Mouse (Mus musculus): ENCODE results near the gene Mrpl50.

GRCm38 (mm10) chr4:49540966-49541365 lies 20.1 kb upstream of the Mrpl50 start:
- TF ChIP-seq POLR2A (IDR thresholded peaks at IDR 0.05; ENCODE audit: insufficient read length, low read depth), result no peak
- TF ChIP-seq TCF3 (IDR thresholded peaks at IDR 0.05; ENCODE audit: insufficient read length, low read depth), result no peak
- TF ChIP-seq TCF12 (IDR thresholded peaks at IDR 0.05; ENCODE audit: insufficient read depth, poor library complexity, severe bottlenecking), result no peak
- TF ChIP-seq MYOG (IDR thresholded peaks at IDR 0.05; ENCODE audit: control insufficient read depth in 1 of 3, insufficient read depth in 1 of 3, insufficient read length in 2 of 3, low read depth in 2 of 3), result no peak
- no peak for TF ChIP-seq CEBPB (IDR thresholded peaks at IDR 0.05; ENCODE audit: insufficient read depth, poor library complexity, severe bottlenecking)
- TF ChIP-seq USF1 (IDR thresholded peaks at IDR 0.05; ENCODE audit: low read depth), result no peak
- TF ChIP-seq E2F4 (IDR thresholded peaks at IDR 0.05; ENCODE audit: insufficient read depth), result no peak
- no peak for TF ChIP-seq POLR2AphosphoS2 (IDR thresholded peaks at IDR 0.05; ENCODE audit: insufficient read length, low read depth)
